Mouse (Mus musculus): ENCODE results near the gene Plekhb2. TPM values are rescaled to one million over a fixed set of nuclear protein-coding genes. Genes with fewer than 3 reads are reported as not detected.
A peak's percentile ranks its signal among the peaks of the same experiment; 100 is the strongest.

Plekhb2 gene
- polyA plus RNA-seq, 1 experiment from 2014 or later: 94.3 TPM

- Histone ChIP-seq H3K27ac (ENCODE audit: low read depth, low read length) (no peak overlapping the region), H3K36me3 (ENCODE audit: control insufficient read depth, insufficient read depth, low read length) (peaks cover 9% of the 10 kb centered on the region; the same call in 1 of the 2 replicates), H3K27me3 (replicated peaks; ENCODE audit: control insufficient read depth, insufficient read depth, low read length) (no peaks in the 10 kb centered on the region), H3K9ac (ENCODE audit: low read depth, low read length) (no peak overlapping the region), H3K4me2 (ENCODE audit: low read length) (no peak overlapping the region), H3K4me1 (ENCODE audit: control insufficient read depth, insufficient read depth, low read depth, low read length) (peaks cover 6% of the 10 kb centered on the region), H3K9me3 (ENCODE audit: control insufficient read depth, low read length) (no peaks in the 10 kb centered on the region), H3K4me3 (ENCODE audit: low read length) (no peak overlapping the region)
- 80% methylated on average over 7 of the region's 7 CpGs for WGBS
- no peak for ATAC-seq
Measured at GRCm38 (mm10) chr1:34827900-34828299, 21.9 kb upstream of the Plekhb2 start.

GRCm38 (mm10) chr1:34828528-34829294, 21.1 kb upstream of the Plekhb2 start:
- H3K27ac ChIP-seq (ENCODE audit: low read depth, low read length): no peak overlapping the region
- no peak overlapping the region for H3K4me3 ChIP-seq (ENCODE audit: low read length)
- WGBS: 89% methylated on average over 5 of the region's 5 CpGs
- H3K36me3 ChIP-seq (ENCODE audit: control insufficient read depth, insufficient read depth, low read length): peaks cover 9% of the 10 kb centered on the region; the same call in 1 of the 2 replicates
- no peak for ATAC-seq
- no peak overlapping the region for H3K4me2 ChIP-seq (ENCODE audit: low read length)
- no peaks in the 10 kb centered on the region for H3K27me3 ChIP-seq (replicated peaks; ENCODE audit: control insufficient read depth, insufficient read depth, low read length)
- H3K9ac ChIP-seq (ENCODE audit: low read depth, low read length): no peak overlapping the region
- peaks cover 6% of the 10 kb centered on the region for H3K4me1 ChIP-seq (ENCODE audit: control insufficient read depth, insufficient read depth, low read depth, low read length)
- H3K9me3 ChIP-seq (ENCODE audit: control insufficient read depth, low read length): no peaks in the 10 kb centered on the region

- H3K4me1 ChIP-seq (ENCODE audit: control insufficient read depth, insufficient read depth, low read depth, low read length): peaks cover 6% of the 10 kb centered on the region
- H3K9ac ChIP-seq (ENCODE audit: low read depth, low read length): no peak overlapping the region
- WGBS: 74% methylated on average over 2 of the region's 2 CpGs
- no peaks in the 10 kb centered on the region for H3K9me3 ChIP-seq (ENCODE audit: control insufficient read depth, low read length)
- H3K27ac ChIP-seq (ENCODE audit: low read depth, low read length): no peak overlapping the region
- H3K36me3 ChIP-seq (ENCODE audit: control insufficient read depth, insufficient read depth, low read length): peaks cover 9% of the 10 kb centered on the region; the same call in 1 of the 2 replicates
- H3K4me3 ChIP-seq (ENCODE audit: low read length): no peak overlapping the region
- no peak for ATAC-seq
- H3K27me3 ChIP-seq (replicated peaks; ENCODE audit: control insufficient read depth, insufficient read depth, low read length): no peaks in the 10 kb centered on the region
- no peak overlapping the region for H3K4me2 ChIP-seq (ENCODE audit: low read length)
Measured at GRCm38 (mm10) chr1:34830934-34831333, 18.8 kb upstream of the Plekhb2 start.

- Histone ChIP-seq H3K9ac (ENCODE audit: low read depth, low read length) (no peak overlapping the region), H3K4me2 (ENCODE audit: low read length) (no peak overlapping the region), H3K4me3 (ENCODE audit: low read length) (no peak overlapping the region), H3K9me3 (ENCODE audit: control insufficient read depth, low read length) (no peaks in the 10 kb centered on the region), H3K27me3 (replicated peaks; ENCODE audit: control insufficient read depth, insufficient read depth, low read length) (no peaks in the 10 kb centered on the region), H3K27ac (ENCODE audit: low read depth, low read length) (no peak overlapping the region), H3K36me3 (ENCODE audit: control insufficient read depth, insufficient read depth, low read length) (peaks cover 9% of the 10 kb centered on the region), H3K4me1 (ENCODE audit: control insufficient read depth, insufficient read depth, low read depth, low read length) (peaks cover 6% of the 10 kb centered on the region)
- ATAC-seq: no peak
- WGBS: 82% methylated on average over 1 of the region's 1 CpGs
Measured at GRCm38 (mm10) chr1:34831381-34831780, 18.4 kb upstream of the Plekhb2 start.

GRCm38 (mm10) chr1:34834904-34835303, 14.9 kb upstream of the Plekhb2 start:
- no peaks in the 10 kb centered on the region for H3K9me3 ChIP-seq (ENCODE audit: control insufficient read depth, low read length)
- H3K4me2 ChIP-seq (ENCODE audit: low read length): no peak overlapping the region
- no peak overlapping the region for H3K27ac ChIP-seq (ENCODE audit: low read depth, low read length)
- H3K9ac ChIP-seq (ENCODE audit: low read depth, low read length): no peak overlapping the region
- no peak overlapping the region for H3K4me3 ChIP-seq (ENCODE audit: low read length)
- peaks cover 3% of the 10 kb centered on the region for H3K36me3 ChIP-seq (ENCODE audit: control insufficient read depth, insufficient read depth, low read length)
- no peaks in the 10 kb centered on the region for H3K27me3 ChIP-seq (replicated peaks; ENCODE audit: control insufficient read depth, insufficient read depth, low read length)
- ATAC-seq: no peak
- H3K4me1 ChIP-seq (ENCODE audit: control insufficient read depth, insufficient read depth, low read depth, low read length): peaks cover 19% of the 10 kb centered on the region
- WGBS: 86% methylated on average over 2 of the region's 2 CpGs

- H3K9ac ChIP-seq (ENCODE audit: low read depth, low read length): no peak overlapping the region
- H3K4me2 ChIP-seq (ENCODE audit: low read length): no peak overlapping the region
- H3K27ac ChIP-seq (ENCODE audit: low read depth, low read length): no peak overlapping the region
- ATAC-seq: no peak
- H3K9me3 ChIP-seq (ENCODE audit: control insufficient read depth, low read length): no peaks in the 10 kb centered on the region
- no peaks in the 10 kb centered on the region for H3K27me3 ChIP-seq (replicated peaks; ENCODE audit: control insufficient read depth, insufficient read depth, low read length)
- peaks cover 29% of the 10 kb centered on the region for H3K4me1 ChIP-seq (ENCODE audit: control insufficient read depth, insufficient read depth, low read depth, low read length)
- 55% methylated on average over 6 of the region's 6 CpGs for WGBS
- H3K4me3 ChIP-seq (ENCODE audit: low read length): no peak overlapping the region
- peaks cover 3% of the 10 kb centered on the region for H3K36me3 ChIP-seq (ENCODE audit: control insufficient read depth, insufficient read depth, low read length)
Measured at GRCm38 (mm10) chr1:34837951-34838689, 11.7 kb upstream of the Plekhb2 start.

- 56% methylated on average over 12 of the region's 12 CpGs for WGBS
- Histone ChIP-seq H3K36me3 (ENCODE audit: control insufficient read depth, insufficient read depth, low read length) (peaks cover 3% of the 10 kb centered on the region), H3K4me2 (ENCODE audit: low read length) (peak overlapping the region; percentile 17; the same call in 1 of the 2 replicates), H3K4me3 (ENCODE audit: low read length) (no peak overlapping the region), H3K9ac (ENCODE audit: low read depth, low read length) (no peak overlapping the region), H3K27ac (ENCODE audit: low read depth, low read length) (no peak overlapping the region), H3K4me1 (ENCODE audit: control insufficient read depth, insufficient read depth, low read depth, low read length) (peaks cover 34% of the 10 kb centered on the region), H3K27me3 (replicated peaks; ENCODE audit: control insufficient read depth, insufficient read depth, low read length) (no peaks in the 10 kb centered on the region), H3K9me3 (ENCODE audit: control insufficient read depth, low read length) (no peaks in the 10 kb centered on the region)
- ATAC-seq: no peak
Measured at GRCm38 (mm10) chr1:34839241-34839640, 10.5 kb upstream of the Plekhb2 start.

GRCm38 (mm10) chr1:34841709-34842388, 7.9 kb upstream of the Plekhb2 start:
- under 1% methylated on average over 12 of the region's 12 CpGs for WGBS
- ATAC-seq: no peak
- H3K4me3 ChIP-seq (ENCODE audit: low read length): peak overlapping the region; percentile 57

More at GRCm38 (mm10) chr1:34841709-34842388, 7.9 kb upstream of the Plekhb2 start:
- H3K4me1 ChIP-seq (ENCODE audit: control insufficient read depth, insufficient read depth, low read depth, low read length): peaks cover 34% of the 10 kb centered on the region
- H3K36me3 ChIP-seq (ENCODE audit: control insufficient read depth, insufficient read depth, low read length): no peaks in the 10 kb centered on the region
- H3K27me3 ChIP-seq (replicated peaks; ENCODE audit: control insufficient read depth, insufficient read depth, low read length): no peaks in the 10 kb centered on the region; the same call in 1 of the 2 replicates
- H3K9me3 ChIP-seq (ENCODE audit: control insufficient read depth, low read length): no peaks in the 10 kb centered on the region
- H3K4me2 ChIP-seq (ENCODE audit: low read length): peak overlapping the region; percentile 76
- peak overlapping the region; percentile 93 for H3K9ac ChIP-seq (ENCODE audit: low read depth, low read length)
- H3K27ac ChIP-seq (ENCODE audit: low read depth, low read length): peak overlapping the region; percentile 99

Measured in hindbrain, embryonic 16.5 days (tissue).